Mouse (Mus musculus) spleen, postnatal 36 days (tissue): Measurements from ENCODE around the gene Gm26657.

Experiments
- DNase-seq, 2 experiments: peaks; one replicate each; pipeline ENCODE4 v3.0.0; 2022; ENCODE audit warnings: low spot score in 2 of 2, mixed read lengths in 1 of 2

Gene Gm26657

GRCm38 (mm10) chr4:56740020-56740485 lies at the start of gene Gm26657:
TSS of gene Gm26657 (plus strand) at chr4:56740070.
- DNase-seq, result no peak

GRCm38 (mm10) chr4:56696401-56696800 lies 43.5 kb upstream of the Gm26657 start:
- DNase-seq, result no peak

GRCm38 (mm10) chr4:56698671-56699070 lies 41.2 kb upstream of the Gm26657 start:
- DNase-seq, result no peak

- DNase-seq, result no peak
Measured at GRCm38 (mm10) chr4:56702234-56702633, 37.6 kb upstream of the Gm26657 start.

GRCm38 (mm10) chr4:56713155-56713554 lies 26.7 kb upstream of the Gm26657 start:
- DNase-seq, result no peak

- no peak for DNase-seq
Measured at GRCm38 (mm10) chr4:56716801-56717200, 23.1 kb upstream of the Gm26657 start.

- DNase-seq, result no peak
Measured at GRCm38 (mm10) chr4:56717932-56718331, 21.9 kb upstream of the Gm26657 start.

GRCm38 (mm10) chr4:56718573-56719442 lies 21.1 kb upstream of the Gm26657 start:
- DNase-seq, result no peak

GRCm38 (mm10) chr4:56719456-56719855 lies 20.4 kb upstream of the Gm26657 start:
- DNase-seq, result no peak

GRCm38 (mm10) chr4:56720403-56720802 lies 19.5 kb upstream of the Gm26657 start:
- DNase-seq, result no peak

- no peak for DNase-seq
Measured at GRCm38 (mm10) chr4:56721469-56721868, 18.4 kb upstream of the Gm26657 start.

GRCm38 (mm10) chr4:56722346-56722745 lies 17.5 kb upstream of the Gm26657 start:
- DNase-seq, result no peak

GRCm38 (mm10) chr4:56723237-56723636 lies 16.6 kb upstream of the Gm26657 start:
- DNase-seq, result no peak

GRCm38 (mm10) chr4:56725839-56726238 lies 14.0 kb upstream of the Gm26657 start:
- no peak for DNase-seq

- no peak for DNase-seq
Measured at GRCm38 (mm10) chr4:56740611-56741010, 741 bp downstream of the Gm26657 start.

- DNase-seq, result no peak
Measured at GRCm38 (mm10) chr4:56741041-56741493, 1.2 kb downstream of the Gm26657 start, which contains the start of gene Actl7b. TSS of gene Actl7b (minus strand) at chr4:56741443.

- DNase-seq, result no peak
Measured at GRCm38 (mm10) chr4:56742698-56743097, 2.8 kb downstream of the Gm26657 start.

GRCm38 (mm10) chr4:56743363-56744195 lies 3.7 kb downstream of the Gm26657 start, which contains the start of gene Actl7a:
TSS of gene Actl7a (plus strand) at chr4:56743413.
- DNase-seq, result no peak

GRCm38 (mm10) chr4:56746345-56746744 lies 6.5 kb downstream of the Gm26657 start:
- no peak for DNase-seq

GRCm38 (mm10) chr4:56747456-56747855 lies 7.6 kb downstream of the Gm26657 start:
- DNase-seq, result no peak

- no peak for DNase-seq
Measured at GRCm38 (mm10) chr4:56756021-56756420, 16.2 kb downstream of the Gm26657 start.

- peak; percentile 8 to 40 for DNase-seq
Measured at GRCm38 (mm10) chr4:56756966-56757600, 17.2 kb downstream of the Gm26657 start.
